ENCODE assay signal across 20 mouse cellular contexts in the genomic region with DNA sequence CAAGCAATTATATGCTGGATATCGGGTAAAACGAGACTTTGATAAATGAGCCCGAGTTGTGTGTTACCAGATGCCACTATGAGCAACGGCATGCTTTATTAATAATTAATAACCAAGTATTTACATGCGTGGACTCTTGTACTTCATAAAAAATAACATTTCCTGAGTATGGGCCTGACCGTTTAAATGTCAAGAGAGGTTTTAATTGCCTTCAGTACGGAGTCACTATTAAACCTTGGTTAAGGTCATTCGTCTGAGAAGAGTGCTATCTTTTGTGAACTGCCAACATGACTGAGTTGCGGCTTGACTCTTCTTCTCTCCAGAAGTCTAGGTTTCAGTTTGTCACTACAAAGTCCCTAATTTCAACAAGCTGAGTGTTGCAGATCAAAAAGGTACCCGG. TPM values are rescaled to one million over a fixed set of nuclear protein-coding genes. Genes with fewer than 3 reads are reported as not detected.
DNase-seq lines count a peak whose midpoint lies in the region; ATAC-seq and TF ChIP-seq lines count a peak whose summit lies in the region.
"Had no signal": no experiment of that assay in that cellular context is flagged by ENCODE, and none has a peak within 500 bp of the region (broad histone marks: within the 10 kb centered on the region; RNA-seq: fewer than 3 reads in every experiment).

No protein-coding gene starts in this region.

- peak overlapping the region; percentile 63 for H3K27ac ChIP-seq in kidney, adult 2 months (ENCODE audit: insufficient read depth, low read depth, low read length)
- peak overlapping the region; percentile 50 for H3K27ac ChIP-seq in liver, adult 2 months (replicated peaks; ENCODE audit: insufficient read depth, low read depth, low read length)
- H3K27ac ChIP-seq in liver, postnatal 0 days (ENCODE audit: low read depth): no peak overlapping the region

- H3K4me2 ChIP-seq in liver, postnatal 0 days (ENCODE audit: low read depth, low read length): no peak overlapping the region

- no peaks in the 10 kb centered on the region for H3K9me3 ChIP-seq in liver, postnatal 0 days (ENCODE audit: low read length)

- TF ChIP-seq EP300 in liver, postnatal 0 days (IDR thresholded peaks at IDR 0.05; ENCODE audit: low read depth): no peak

- no peaks in the 10 kb centered on the region for H3K27me3 ChIP-seq in kidney, adult 2 months (replicated peaks; ENCODE audit: control insufficient read depth, insufficient read depth, low read length)
- no peaks in the 10 kb centered on the region for H3K27me3 ChIP-seq in liver, adult 2 months (ENCODE audit: control insufficient read depth, insufficient read depth, low read length)
- H3K27me3 ChIP-seq in liver, postnatal 0 days (ENCODE audit: insufficient read depth, low read length): no peaks in the 10 kb centered on the region
- H3K27me3 ChIP-seq: CH12.LX, Patski had no signal

- TF ChIP-seq CTCF in kidney, adult 2 months (conservative IDR thresholded peaks at IDR 0.05; ENCODE audit: insufficient read depth, insufficient read length, low read depth, low read length): no peak
- no peak for TF ChIP-seq CTCF in liver, adult 2 months (IDR thresholded peaks at IDR 0.05; ENCODE audit: low read depth, low read length)
- TF ChIP-seq CTCF in liver, postnatal 0 days (IDR thresholded peaks at IDR 0.05; ENCODE audit: low read depth): no peak

- peaks cover 42% of the 10 kb centered on the region for H3K4me1 ChIP-seq in kidney, adult 2 months (ENCODE audit: control insufficient read depth, insufficient read depth, low read length)
- peaks cover 32% of the 10 kb centered on the region for H3K4me1 ChIP-seq in liver, adult 2 months (ENCODE audit: control insufficient read depth, insufficient read depth, low read length)
- peaks cover 20% of the 10 kb centered on the region for H3K4me1 ChIP-seq in liver, postnatal 0 days (ENCODE audit: insufficient read depth)

- no peak for DNase-seq in kidney, adult 2 months
- no peak for DNase-seq in kidney, adult 8-10 months
- DNase-seq in liver, adult 2 months (ENCODE audit: extremely low read depth, low read depth, low spot score): peak; percentile 66
- no peak for DNase-seq in liver, postnatal 0 days
- DNase-seq: adrenal gland, adult 2 months; adrenal gland, adult 8-10 months; adrenal gland, postnatal 10 days; adrenal gland, postnatal 14 days; adrenal gland, postnatal 25 days; adrenal gland, postnatal 36 days; B cell, adult 2 months; cerebellum, adult 11 months; cerebellum, adult 11-12 months; cerebellum, adult 18-20 months had no signal

- TF ChIP-seq POLR2A in kidney, adult 2 months (IDR thresholded peaks at IDR 0.05; ENCODE audit: low read depth, low read length): no peak
- no peak for TF ChIP-seq POLR2A in liver, adult 2 months (IDR thresholded peaks at IDR 0.05; ENCODE audit: extremely low read depth, insufficient read depth, low read length)

- no peak overlapping the region for H3K4me3 ChIP-seq in kidney, adult 2 months (ENCODE audit: insufficient read depth, low read depth, low read length)
- no peak overlapping the region for H3K4me3 ChIP-seq in liver, adult 2 months (ENCODE audit: insufficient read depth, low read depth, low read length)
- H3K4me3 ChIP-seq in liver, postnatal 0 days (ENCODE audit: low read depth, low read length): no peak overlapping the region

- H3K36me3 ChIP-seq in kidney, adult 2 months (ENCODE audit: control insufficient read depth, insufficient read depth, low read length): no peaks in the 10 kb centered on the region; the same call in 1 of the 2 replicates
- H3K36me3 ChIP-seq in liver, adult 2 months (ENCODE audit: control insufficient read depth, insufficient read depth, low read length): peaks cover 6% of the 10 kb centered on the region; the same call in 1 of the 2 replicates
- H3K36me3 ChIP-seq in liver, postnatal 0 days (replicated peaks; ENCODE audit: insufficient read depth, low read length): peaks cover 9% of the 10 kb centered on the region
- H3K36me3 ChIP-seq: G1E had no signal

- WGBS in kidney, adult 2 months: 44% methylated on average over 10 of the region's 10 CpGs
- 35% methylated on average over 10 of the region's 10 CpGs for WGBS in liver, adult 2 months
- WGBS in liver, postnatal 0 days (ENCODE audit: insufficient replicate concordance): 83% methylated on average over 10 of the region's 10 CpGs

- H3K9ac ChIP-seq in liver, adult 2 months (ENCODE audit: low read depth, low read length): no peak overlapping the region
- no peak overlapping the region for H3K9ac ChIP-seq in liver, postnatal 0 days (replicated peaks)

- peaks cover 37% of the 10 kb centered on the region; the same call in 1 of the 2 replicates for H3K79me2 ChIP-seq in liver, adult 2 months (ENCODE audit: control insufficient read depth, insufficient read depth, low read length)

- ATAC-seq in liver, postnatal 0 days: no peak
- ATAC-seq: activated CD4-positive, CD25-positive, alpha-beta regulatory T cell, adult 4 months; CD4-positive, CD25-positive, alpha-beta regulatory T cell, adult 4 months; Patski had no signal

RNA-seq across cellular contexts. Expression of gene Arid5b, which starts 8.8 kb away (rescaled TPM):
- polyA plus RNA-seq in kidney, adult 2 months (2012; rRNA removed): 7.7 and 8.6 TPM in 2 replicates
- 13.6 and 20.9 TPM in 2 replicates for total RNA-seq in liver, adult 2 months (2014; rRNA removed)
- 7.3 and 11.6 TPM in 2 replicates for polyA plus RNA-seq in liver, adult 2 months (2012; rRNA removed)
- polyA plus RNA-seq in liver, postnatal 0 days (2015; fragmentation: Nextera tagmentation; extraction: Ambion mirVana): 8.1 and 12.2 TPM in 2 replicates
- total RNA-seq: MEL had no signal
- polyA plus RNA-seq: G1E had no signal
